Mouse (Mus musculus): ENCODE results near the gene Nae1. TPM values are rescaled to one million over a fixed set of nuclear protein-coding genes. Genes with fewer than 3 reads are reported as not detected.
A peak's percentile ranks its signal among the peaks of the same experiment; 100 is the strongest.

Gene Nae1
- polyA plus RNA-seq, 1 experiment from 2014 or later = 111 TPM

GRCm38 (mm10) chr8:104509061-104510006, 25.1 kb downstream of the Nae1 start, which contains the start of gene Terb1:
Gene Terb1, minus strand, starts transcription at chr8:104509910.
- peak within 1 kb of the TSS; percentile 50 for H3K9ac ChIP-seq (replicated peaks; ENCODE audit: low read depth, low read length)
- H3K4me3 ChIP-seq (ENCODE audit: low read depth, low read length) = peak within 1 kb of the TSS; percentile 49
- no peaks in the 10 kb centered on the region for H3K27me3 ChIP-seq (ENCODE audit: control insufficient read depth, insufficient read depth, low read length)
- no peaks in the 10 kb centered on the region for H3K9me3 ChIP-seq (ENCODE audit: control insufficient read depth, low read depth, low read length)
- H3K4me1 ChIP-seq (ENCODE audit: control insufficient read depth, insufficient read depth, low read length) = no peaks in the 10 kb centered on the region
- H3K36me3 ChIP-seq (ENCODE audit: control insufficient read depth, insufficient read depth, low read length) = peaks cover 4% of the 10 kb centered on the region
- 2% methylated on average over 64 of the region's 64 CpGs for WGBS
- peak within 1 kb of the TSS; percentile 98 for H3K4me2 ChIP-seq (replicated peaks; ENCODE audit: low read depth, low read length)
- no peak within 1 kb of the TSS for H3K27ac ChIP-seq (ENCODE audit: low read length)
- ATAC-seq (ENCODE audit: insufficient number of reproducible peaks, insufficient read depth, low FRiP score, low read depth) = peak; percentile 78

- no peak overlapping the region for H3K27ac ChIP-seq (ENCODE audit: low read length)
- WGBS = 56% methylated on average over 1 of the region's 1 CpGs
- no peaks in the 10 kb centered on the region for H3K27me3 ChIP-seq (ENCODE audit: control insufficient read depth, insufficient read depth, low read length)
- no peak for ATAC-seq (ENCODE audit: insufficient number of reproducible peaks, insufficient read depth, low FRiP score, low read depth)
- H3K36me3 ChIP-seq (ENCODE audit: control insufficient read depth, insufficient read depth, low read length) = no peaks in the 10 kb centered on the region
- no peak overlapping the region for H3K9ac ChIP-seq (replicated peaks; ENCODE audit: low read depth, low read length)
- no peak overlapping the region for H3K4me2 ChIP-seq (replicated peaks; ENCODE audit: low read depth, low read length)
- H3K4me1 ChIP-seq (ENCODE audit: control insufficient read depth, insufficient read depth, low read length) = no peaks in the 10 kb centered on the region
- no peak overlapping the region for H3K4me3 ChIP-seq (ENCODE audit: low read depth, low read length)
- no peaks in the 10 kb centered on the region for H3K9me3 ChIP-seq (ENCODE audit: control insufficient read depth, low read depth, low read length)
These were observed 55.3 kb downstream of the Nae1 start for GRCm38 (mm10) chr8:104479091-104479490.

GRCm38 (mm10) chr8:104472465-104472864, 62.0 kb downstream of the Nae1 start:
- Histone ChIP-seq H3K27me3 (ENCODE audit: control insufficient read depth, insufficient read depth, low read length) (no peaks in the 10 kb centered on the region), H3K4me1 (ENCODE audit: control insufficient read depth, insufficient read depth, low read length) (no peaks in the 10 kb centered on the region), H3K27ac (ENCODE audit: low read length) (no peak overlapping the region), H3K4me3 (ENCODE audit: low read depth, low read length) (no peak overlapping the region), H3K9ac (replicated peaks; ENCODE audit: low read depth, low read length) (no peak overlapping the region), H3K9me3 (ENCODE audit: control insufficient read depth, low read depth, low read length) (no peaks in the 10 kb centered on the region), H3K36me3 (ENCODE audit: control insufficient read depth, insufficient read depth, low read length) (no peaks in the 10 kb centered on the region), H3K4me2 (replicated peaks; ENCODE audit: low read depth, low read length) (no peak overlapping the region)
- ATAC-seq (ENCODE audit: insufficient number of reproducible peaks, insufficient read depth, low FRiP score, low read depth) = no peak
- 60% methylated on average over 3 of the region's 3 CpGs for WGBS

GRCm38 (mm10) chr8:104467463-104467862, 67.0 kb downstream of the Nae1 start:
- Histone ChIP-seq H3K9ac (replicated peaks; ENCODE audit: low read depth, low read length) (no peak overlapping the region), H3K4me2 (replicated peaks; ENCODE audit: low read depth, low read length) (no peak overlapping the region), H3K4me1 (ENCODE audit: control insufficient read depth, insufficient read depth, low read length) (no peaks in the 10 kb centered on the region), H3K27ac (ENCODE audit: low read length) (no peak overlapping the region), H3K4me3 (ENCODE audit: low read depth, low read length) (no peak overlapping the region), H3K36me3 (ENCODE audit: control insufficient read depth, insufficient read depth, low read length) (no peaks in the 10 kb centered on the region), H3K9me3 (ENCODE audit: control insufficient read depth, low read depth, low read length) (no peaks in the 10 kb centered on the region), H3K27me3 (ENCODE audit: control insufficient read depth, insufficient read depth, low read length) (no peaks in the 10 kb centered on the region)
- ATAC-seq (ENCODE audit: insufficient number of reproducible peaks, insufficient read depth, low FRiP score, low read depth) = no peak
- 70% methylated on average over 2 of the region's 2 CpGs for WGBS

Other genes with a start within 250 kb of the Nae1 start
- not detected in 2 replicates for gene Cmtm2a, start 241.5 kb downstream of the Nae1 start, polyA plus RNA-seq (2014; fragmentation: Nextera tagmentation; extraction: Ambion mirVana)
- not detected in 2 replicates for gene Gm45711, start 224.6 kb downstream of the Nae1 start, polyA plus RNA-seq (2014; fragmentation: Nextera tagmentation; extraction: Ambion mirVana)
- not detected in 2 replicates for gene Cmtm1, start 224.5 kb downstream of the Nae1 start, polyA plus RNA-seq (2014; fragmentation: Nextera tagmentation; extraction: Ambion mirVana)
- gene Gm11020, start 213.1 kb downstream of the Nae1 start, polyA plus RNA-seq (2014; fragmentation: Nextera tagmentation; extraction: Ambion mirVana) = not detected in 2 replicates
- not detected in 2 replicates for gene Cmtm2b, start 212.4 kb downstream of the Nae1 start, polyA plus RNA-seq (2014; fragmentation: Nextera tagmentation; extraction: Ambion mirVana)
- 154 and 155 TPM in 2 replicates for gene Cmtm3, start 195.2 kb downstream of the Nae1 start, polyA plus RNA-seq (2014; fragmentation: Nextera tagmentation; extraction: Ambion mirVana)
- gene Cmtm4, start 138.8 kb downstream of the Nae1 start, polyA plus RNA-seq (2014; fragmentation: Nextera tagmentation; extraction: Ambion mirVana) = 6.4 and 7.2 TPM in 2 replicates
- 58.4 and 69.2 TPM in 2 replicates for gene Dync1li2, start 91.6 kb downstream of the Nae1 start, polyA plus RNA-seq (2014; fragmentation: Nextera tagmentation; extraction: Ambion mirVana)
- 0.26 and 0.43 TPM in 2 replicates for gene Terb1, start 24.7 kb downstream of the Nae1 start, polyA plus RNA-seq (2014; fragmentation: Nextera tagmentation; extraction: Ambion mirVana)
- 0.55 and 1.6 TPM in 2 replicates for gene Car7, start 52 bp upstream of the Nae1 start, polyA plus RNA-seq (2014; fragmentation: Nextera tagmentation; extraction: Ambion mirVana)
- gene Pdp2, start 56.8 kb upstream of the Nae1 start, polyA plus RNA-seq (2014; fragmentation: Nextera tagmentation; extraction: Ambion mirVana) = 13.7 and 14.3 TPM in 2 replicates
- 4.9 and 6.0 TPM in 2 replicates for gene Cdh16, start 89.8 kb upstream of the Nae1 start, polyA plus RNA-seq (2014; fragmentation: Nextera tagmentation; extraction: Ambion mirVana)
- gene Rrad, start 96.7 kb upstream of the Nae1 start, polyA plus RNA-seq (2014; fragmentation: Nextera tagmentation; extraction: Ambion mirVana) = 7.9 and 8.2 TPM in 2 replicates
- 89.7 and 94.1 TPM in 2 replicates for gene Ciao2b, start 107.3 kb upstream of the Nae1 start, polyA plus RNA-seq (2014; fragmentation: Nextera tagmentation; extraction: Ambion mirVana)
- not detected in 2 replicates for gene Ces2a, start 199.4 kb upstream of the Nae1 start, polyA plus RNA-seq (2014; fragmentation: Nextera tagmentation; extraction: Ambion mirVana)